Mouse (Mus musculus): Measurements from ENCODE around the gene Bmp7. TPM values are rescaled to one million over a fixed set of nuclear protein-coding genes. Genes with fewer than 3 reads are reported as not detected.

Bmp7 gene
- polyA plus RNA-seq, 1 experiment from 2014 or later: 5.8 TPM

GRCm38 (mm10) chr2:172875201-172875600, 64.9 kb downstream of the Bmp7 start:
- ATAC-seq (ENCODE audit: low read depth): no peak
- H3K9ac ChIP-seq (replicated peaks; ENCODE audit: low read depth, low read length): no peak overlapping the region
- WGBS: 92% methylated on average over 9 of the region's 9 CpGs
- no peaks in the 10 kb centered on the region for H3K27me3 ChIP-seq (ENCODE audit: control insufficient read depth, insufficient read depth, low read length)
- no peak overlapping the region for H3K4me3 ChIP-seq (ENCODE audit: low read depth, low read length)
- no peaks in the 10 kb centered on the region for H3K4me1 ChIP-seq (ENCODE audit: control insufficient read depth, insufficient read depth, low read length)
- H3K36me3 ChIP-seq (ENCODE audit: control insufficient read depth, insufficient read depth, low read length): no peaks in the 10 kb centered on the region
- H3K9me3 ChIP-seq (ENCODE audit: control insufficient read depth, low read length): no peaks in the 10 kb centered on the region
- no peak overlapping the region for H3K27ac ChIP-seq (ENCODE audit: low read depth, low read length)
- H3K4me2 ChIP-seq (ENCODE audit: low read depth, low read length): no peak overlapping the region

DNA sequence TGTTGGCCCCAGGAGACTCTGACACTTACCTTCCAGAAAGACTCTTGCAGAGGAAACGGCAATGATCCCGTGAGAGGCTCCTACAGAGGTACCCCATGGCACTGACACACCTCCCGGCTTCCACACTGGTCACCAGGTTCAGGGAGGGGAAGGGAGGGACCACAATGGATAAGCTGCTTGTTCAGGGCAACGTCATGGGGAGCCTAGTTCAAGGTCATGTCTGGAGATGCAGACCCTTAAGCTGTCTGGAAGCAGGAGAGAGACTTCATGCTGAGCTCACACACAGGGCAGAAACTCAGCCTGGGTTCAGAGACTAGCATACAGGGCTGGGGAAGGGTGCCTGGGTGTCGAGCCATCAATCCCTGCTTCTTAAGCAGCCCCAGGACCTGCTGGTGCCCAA, 73.8 kb downstream of the Bmp7 start:
- no peaks in the 10 kb centered on the region for H3K9me3 ChIP-seq (ENCODE audit: control insufficient read depth, low read length)
- H3K4me1 ChIP-seq (ENCODE audit: control insufficient read depth, insufficient read depth, low read length): 0 out of 2 replicates have a peak, but pooled peaks cover 5% of the 10 kb centered on the region
- no peaks in the 10 kb centered on the region for H3K36me3 ChIP-seq (ENCODE audit: control insufficient read depth, insufficient read depth, low read length)
- H3K4me3 ChIP-seq (ENCODE audit: low read depth, low read length): no peak overlapping the region
- WGBS: 77% methylated on average over 5 of the region's 5 CpGs
- no peak overlapping the region for H3K4me2 ChIP-seq (ENCODE audit: low read depth, low read length)
- no peaks in the 10 kb centered on the region for H3K27me3 ChIP-seq (ENCODE audit: control insufficient read depth, insufficient read depth, low read length)
- no peak for ATAC-seq (ENCODE audit: low read depth)
- no peak overlapping the region for H3K27ac ChIP-seq (ENCODE audit: low read depth, low read length)
- H3K9ac ChIP-seq (replicated peaks; ENCODE audit: low read depth, low read length): no peak overlapping the region

DNA sequence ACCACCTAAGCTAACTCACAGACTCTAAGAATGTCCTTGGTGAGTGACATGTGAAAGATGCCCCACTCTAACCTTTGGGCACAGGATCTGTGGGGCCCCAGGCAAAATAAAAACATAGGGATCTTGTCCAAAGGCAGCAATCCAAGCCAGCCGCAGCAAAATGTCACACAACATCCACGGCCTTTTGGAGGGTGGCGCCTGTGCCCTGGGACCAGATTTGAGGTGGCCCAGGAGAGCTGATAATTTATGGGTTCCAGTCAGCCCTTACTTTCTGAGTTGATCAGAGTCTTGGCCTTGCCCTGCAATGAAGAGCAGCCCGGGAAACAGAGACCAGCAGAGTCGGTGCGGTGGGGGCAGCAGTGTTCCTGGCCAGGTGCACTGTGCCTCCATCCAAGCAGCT, 75.0 kb downstream of the Bmp7 start:
- H3K36me3 ChIP-seq (ENCODE audit: control insufficient read depth, insufficient read depth, low read length): no peaks in the 10 kb centered on the region
- no peaks in the 10 kb centered on the region for H3K27me3 ChIP-seq (ENCODE audit: control insufficient read depth, insufficient read depth, low read length)
- H3K9me3 ChIP-seq (ENCODE audit: control insufficient read depth, low read length): no peaks in the 10 kb centered on the region
- no peak overlapping the region for H3K9ac ChIP-seq (replicated peaks; ENCODE audit: low read depth, low read length)
- no peak overlapping the region for H3K4me2 ChIP-seq (ENCODE audit: low read depth, low read length)
- ATAC-seq (ENCODE audit: low read depth): no peak
- H3K4me1 ChIP-seq (ENCODE audit: control insufficient read depth, insufficient read depth, low read length): 0 out of 2 replicates have a peak, but pooled peaks cover 5% of the 10 kb centered on the region
- H3K4me3 ChIP-seq (ENCODE audit: low read depth, low read length): no peak overlapping the region
- WGBS: 95% methylated on average over 6 of the region's 6 CpGs
- no peak overlapping the region for H3K27ac ChIP-seq (ENCODE audit: low read depth, low read length)

GRCm38 (mm10) chr2:172864566-172864965, 75.6 kb downstream of the Bmp7 start:
- Histone ChIP-seq H3K9ac (replicated peaks; ENCODE audit: low read depth, low read length) (no peak overlapping the region), H3K27ac (ENCODE audit: low read depth, low read length) (no peak overlapping the region), H3K4me3 (ENCODE audit: low read depth, low read length) (no peak overlapping the region), H3K9me3 (ENCODE audit: control insufficient read depth, low read length) (no peaks in the 10 kb centered on the region), H3K36me3 (ENCODE audit: control insufficient read depth, insufficient read depth, low read length) (no peaks in the 10 kb centered on the region), H3K27me3 (ENCODE audit: control insufficient read depth, insufficient read depth, low read length) (no peaks in the 10 kb centered on the region), H3K4me1 (ENCODE audit: control insufficient read depth, insufficient read depth, low read length) (0 out of 2 replicates have a peak, but pooled peaks cover 5% of the 10 kb centered on the region), H3K4me2 (ENCODE audit: low read depth, low read length) (no peak overlapping the region)
- 93% methylated on average over 7 of the region's 7 CpGs for WGBS
- ATAC-seq (ENCODE audit: low read depth): no peak

DNA sequence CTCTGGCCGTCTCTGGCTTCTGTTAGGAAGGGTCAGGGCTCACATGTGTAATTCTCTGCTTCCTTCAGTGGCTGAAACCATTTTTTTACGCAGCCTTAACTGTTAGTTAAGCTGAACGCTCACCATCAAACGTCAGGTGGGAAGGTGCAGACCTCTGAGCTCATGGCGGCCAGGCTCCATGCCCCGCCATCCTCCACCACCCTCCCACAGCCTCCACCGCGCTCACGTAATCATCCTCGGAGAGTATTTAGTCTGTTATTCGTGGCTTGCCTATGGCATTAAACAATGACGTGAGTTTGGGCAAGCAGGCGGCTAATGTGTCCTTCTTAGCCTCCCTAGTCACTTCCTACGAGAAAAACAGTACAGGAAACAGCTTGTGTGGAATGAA, 76.7 kb downstream of the Bmp7 start:
- H3K4me2 ChIP-seq (ENCODE audit: low read depth, low read length): peak overlapping the region; percentile 15; the same call in 1 of the 2 replicates
- H3K27me3 ChIP-seq (ENCODE audit: control insufficient read depth, insufficient read depth, low read length): no peaks in the 10 kb centered on the region
- 0 out of 2 replicates have a peak, but pooled peaks have one; percentile 3 for ATAC-seq (ENCODE audit: low read depth)
- H3K9me3 ChIP-seq (ENCODE audit: control insufficient read depth, low read length): no peaks in the 10 kb centered on the region
- 55% methylated on average over 14 of the region's 14 CpGs for WGBS
- no peaks in the 10 kb centered on the region for H3K36me3 ChIP-seq (ENCODE audit: control insufficient read depth, insufficient read depth, low read length)
- no peak overlapping the region for H3K9ac ChIP-seq (replicated peaks; ENCODE audit: low read depth, low read length)
- 0 out of 2 replicates have a peak, but pooled peaks cover 5% of the 10 kb centered on the region for H3K4me1 ChIP-seq (ENCODE audit: control insufficient read depth, insufficient read depth, low read length)
- no peak overlapping the region for H3K4me3 ChIP-seq (ENCODE audit: low read depth, low read length)
- H3K27ac ChIP-seq (ENCODE audit: low read depth, low read length): no peak overlapping the region

DNA sequence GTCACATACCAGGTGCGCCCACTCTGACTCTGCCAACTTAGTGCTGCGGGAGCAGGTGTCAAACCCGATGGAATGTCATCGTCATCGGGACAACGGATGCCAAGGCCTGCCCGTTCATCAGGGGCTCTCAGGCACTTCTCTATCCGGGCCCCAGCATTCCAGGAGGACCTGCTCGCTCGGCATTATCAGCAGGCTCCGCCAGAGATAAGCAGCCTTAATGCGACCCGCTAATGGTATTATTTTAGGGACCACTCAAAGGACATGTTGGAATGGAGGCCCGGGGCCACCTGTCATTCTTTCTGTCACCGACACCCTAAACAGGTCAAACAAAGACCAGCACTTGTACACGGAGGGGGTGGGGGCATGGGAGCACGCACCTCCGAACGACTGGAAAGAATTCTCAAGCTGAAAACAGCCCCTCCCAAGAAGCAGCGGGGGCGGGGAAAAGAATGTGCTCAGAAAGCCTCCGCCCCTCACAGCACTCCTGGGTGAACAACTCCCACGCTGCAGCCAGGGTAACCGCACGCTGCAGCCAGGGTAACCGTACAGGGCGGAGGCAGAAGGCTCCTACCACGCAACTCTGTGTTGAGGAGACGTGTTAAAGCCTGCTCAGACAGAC, 77.2 kb downstream of the Bmp7 start:
- Histone ChIP-seq H3K4me2 (ENCODE audit: low read depth, low read length) (peak overlapping the region; percentile 15), H3K27ac (ENCODE audit: low read depth, low read length) (no peak overlapping the region), H3K9ac (replicated peaks; ENCODE audit: low read depth, low read length) (no peak overlapping the region), H3K27me3 (ENCODE audit: control insufficient read depth, insufficient read depth, low read length) (no peaks in the 10 kb centered on the region), H3K9me3 (ENCODE audit: control insufficient read depth, low read length) (no peaks in the 10 kb centered on the region), H3K4me1 (ENCODE audit: control insufficient read depth, insufficient read depth, low read length) (0 out of 2 replicates have a peak, but pooled peaks cover 5% of the 10 kb centered on the region), H3K36me3 (ENCODE audit: control insufficient read depth, insufficient read depth, low read length) (no peaks in the 10 kb centered on the region), H3K4me3 (ENCODE audit: low read depth, low read length) (no peak overlapping the region)
- WGBS: 44% methylated on average over 29 of the region's 29 CpGs
- ATAC-seq (ENCODE audit: low read depth): peak; percentile 52; the same call in 1 of the 2 replicates

DNA sequence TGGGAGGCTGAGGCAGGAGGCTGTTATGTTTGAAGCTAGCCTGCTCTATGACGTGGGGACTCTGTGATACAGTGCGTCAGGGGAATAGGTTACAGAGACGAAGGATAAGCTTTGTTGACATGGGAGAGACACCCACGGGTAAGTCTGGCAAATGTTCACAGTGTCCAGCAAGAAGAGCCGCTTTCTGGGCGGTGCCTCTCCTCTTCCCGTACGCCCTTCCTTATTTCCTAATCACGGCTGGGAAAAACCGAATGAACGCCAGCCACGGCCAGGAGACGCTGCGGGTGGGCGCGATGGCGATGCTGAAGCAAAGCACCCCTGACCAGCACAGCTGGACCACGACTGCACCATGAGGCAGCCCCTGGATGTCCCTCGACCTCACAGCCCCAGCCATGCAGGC, 77.7 kb downstream of the Bmp7 start:
- Histone ChIP-seq H3K4me3 (ENCODE audit: low read depth, low read length) (no peak overlapping the region), H3K36me3 (ENCODE audit: control insufficient read depth, insufficient read depth, low read length) (no peaks in the 10 kb centered on the region), H3K4me1 (ENCODE audit: control insufficient read depth, insufficient read depth, low read length) (0 out of 2 replicates have a peak, but pooled peaks cover 5% of the 10 kb centered on the region), H3K9me3 (ENCODE audit: control insufficient read depth, low read length) (no peaks in the 10 kb centered on the region), H3K27ac (ENCODE audit: low read depth, low read length) (no peak overlapping the region), H3K9ac (replicated peaks; ENCODE audit: low read depth, low read length) (no peak overlapping the region), H3K4me2 (ENCODE audit: low read depth, low read length) (no peak overlapping the region), H3K27me3 (ENCODE audit: control insufficient read depth, insufficient read depth, low read length) (no peaks in the 10 kb centered on the region)
- no peak for ATAC-seq (ENCODE audit: low read depth)
- 74% methylated on average over 19 of the region's 19 CpGs for WGBS

DNA sequence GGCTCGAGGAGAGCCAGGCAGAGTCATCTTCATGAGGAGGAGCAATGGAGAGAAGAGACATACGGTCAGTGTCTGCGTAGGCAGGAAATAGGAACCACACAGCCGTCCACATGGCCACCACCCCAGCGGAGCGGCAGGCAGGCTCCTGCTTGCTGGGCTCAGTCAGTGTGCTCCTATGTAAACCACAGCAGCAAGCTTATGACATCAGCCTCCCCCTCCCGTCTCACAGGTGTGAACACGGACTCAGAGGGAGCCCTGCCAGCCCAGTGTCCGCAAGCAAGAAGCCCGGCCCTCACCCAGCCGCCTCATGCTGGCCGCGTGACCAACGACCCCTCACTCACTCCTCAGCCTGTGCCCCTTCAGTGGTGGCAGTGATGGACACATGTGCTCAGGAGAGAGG, 78.5 kb downstream of the Bmp7 start:
- no peak overlapping the region for H3K9ac ChIP-seq (replicated peaks; ENCODE audit: low read depth, low read length)
- no peaks in the 10 kb centered on the region for H3K27me3 ChIP-seq (ENCODE audit: control insufficient read depth, insufficient read depth, low read length)
- 77% methylated on average over 14 of the region's 14 CpGs for WGBS
- no peak overlapping the region for H3K4me2 ChIP-seq (ENCODE audit: low read depth, low read length)
- H3K36me3 ChIP-seq (ENCODE audit: control insufficient read depth, insufficient read depth, low read length): no peaks in the 10 kb centered on the region
- no peak overlapping the region for H3K27ac ChIP-seq (ENCODE audit: low read depth, low read length)
- ATAC-seq (ENCODE audit: low read depth): no peak
- no peaks in the 10 kb centered on the region for H3K9me3 ChIP-seq (ENCODE audit: control insufficient read depth, low read length)
- H3K4me3 ChIP-seq (ENCODE audit: low read depth, low read length): no peak overlapping the region
- H3K4me1 ChIP-seq (ENCODE audit: control insufficient read depth, insufficient read depth, low read length): 0 out of 2 replicates have a peak, but pooled peaks cover 5% of the 10 kb centered on the region

- WGBS: 87% methylated on average over 8 of the region's 8 CpGs
- Histone ChIP-seq H3K27me3 (ENCODE audit: control insufficient read depth, insufficient read depth, low read length) (no peaks in the 10 kb centered on the region), H3K36me3 (ENCODE audit: control insufficient read depth, insufficient read depth, low read length) (no peaks in the 10 kb centered on the region)
Measured at GRCm38 (mm10) chr2:172860593-172860992, 79.5 kb downstream of the Bmp7 start.

More at GRCm38 (mm10) chr2:172860593-172860992, 79.5 kb downstream of the Bmp7 start:
- Histone ChIP-seq H3K4me1 (ENCODE audit: control insufficient read depth, insufficient read depth, low read length) (0 out of 2 replicates have a peak, but pooled peaks cover 5% of the 10 kb centered on the region), H3K4me3 (ENCODE audit: low read depth, low read length) (no peak overlapping the region), H3K9ac (replicated peaks; ENCODE audit: low read depth, low read length) (no peak overlapping the region), H3K4me2 (ENCODE audit: low read depth, low read length) (no peak overlapping the region), H3K27ac (ENCODE audit: low read depth, low read length) (no peak overlapping the region), H3K9me3 (ENCODE audit: control insufficient read depth, low read length) (no peaks in the 10 kb centered on the region)
- no peak for ATAC-seq (ENCODE audit: low read depth)

All from neural tube, embryonic 14.5 days (tissue).